Mouse (Mus musculus) heart, adult 2 months (tissue): ENCODE measurements at regions not wholly inside any gene's neighbourhood (a gene's known extent, or its start where the extent isn't known, plus 50 kb on each side); places are given as distances from the start of the nearest gene placed in this dataset.

Source experiments
- DNase-seq, 2 experiments: peaks; one replicate each; pipeline ENCODE4 v3.0.0; 2021
- H3K27ac ChIP-seq: fragments of 200-600 bp; 2 replicates; pipeline ENCODE4 v1.8.1; 2022
- H3K27me3 ChIP-seq: fragments of 200-500 bp; 2 replicates; pipeline ENCODE4 v1.6.1; 2012; ENCODE audit warnings: mild to moderate bottlenecking, low read length, inconsistent platforms, mixed read lengths; ENCODE audit not compliant: control insufficient read depth, insufficient read depth
- H3K36me3 ChIP-seq: fragments of 200-500 bp; 2 replicates; pipeline ENCODE4 v1.6.1; 2012; ENCODE audit warnings: low read length, inconsistent platforms; ENCODE audit not compliant: control insufficient read depth, insufficient read depth
- H3K4me1 ChIP-seq: fragments of 200-500 bp; 2 replicates; pipeline ENCODE4 v1.6.1; 2011; ENCODE audit warnings: low read length; ENCODE audit not compliant: control insufficient read depth, insufficient read depth
- H3K4me3 ChIP-seq: fragments of 200-600 bp; 2 replicates; pipeline ENCODE4 v1.8.1; 2022
- H3K79me2 ChIP-seq: fragments of 200-500 bp; replicated peaks from 2 replicates; pipeline ENCODE4 v1.6.1; 2012; ENCODE audit warnings: mild to moderate bottlenecking, inconsistent platforms, low read length, moderate library complexity, mixed read lengths; ENCODE audit not compliant: control insufficient read depth, insufficient read depth
- H3K9ac ChIP-seq: fragments of 200-500 bp; 2 replicates; pipeline ENCODE4 v1.6.1; 2012; ENCODE audit warnings: low read depth, mild to moderate bottlenecking, control low read depth, inconsistent platforms, low read length, mixed read lengths
- CTCF ChIP-seq: fragments of 200-600 bp; IDR thresholded peaks from 2 replicates; pipeline ENCODE4 v1.8.1; 2022; ENCODE audit warnings: antibody characterized with exemption, mild to moderate bottlenecking, moderate library complexity
- EP300 ChIP-seq: fragments of 200-500 bp; IDR thresholded peaks from 2 replicates; pipeline ENCODE4 v1.6.1; 2011; ENCODE audit warnings: low read depth, low read length, control low read depth; ENCODE audit not compliant: insufficient read depth
- POLR2A ChIP-seq: fragments of 200-500 bp; IDR thresholded peaks from 2 replicates; pipeline ENCODE4 v1.6.1; 2011; ENCODE audit warnings: mild to moderate bottlenecking, low read depth, low read length, control low read depth; ENCODE audit not compliant: insufficient read depth
- WGBS: fragments of 180-500 bp; shearing (Covaris S2); methylation state at CpG from one replicate; pipeline ENCODE4 v1.1.7; 2018; 5-methylcytosine and 5-hydroxymethylcytosine counted together
- intact Hi-C: fragments of 180-260 bp; cut with DNase I; formaldehyde crosslinking; loops from one replicate; pipeline ENCODE4 v1.15.1; 2025

DNA sequence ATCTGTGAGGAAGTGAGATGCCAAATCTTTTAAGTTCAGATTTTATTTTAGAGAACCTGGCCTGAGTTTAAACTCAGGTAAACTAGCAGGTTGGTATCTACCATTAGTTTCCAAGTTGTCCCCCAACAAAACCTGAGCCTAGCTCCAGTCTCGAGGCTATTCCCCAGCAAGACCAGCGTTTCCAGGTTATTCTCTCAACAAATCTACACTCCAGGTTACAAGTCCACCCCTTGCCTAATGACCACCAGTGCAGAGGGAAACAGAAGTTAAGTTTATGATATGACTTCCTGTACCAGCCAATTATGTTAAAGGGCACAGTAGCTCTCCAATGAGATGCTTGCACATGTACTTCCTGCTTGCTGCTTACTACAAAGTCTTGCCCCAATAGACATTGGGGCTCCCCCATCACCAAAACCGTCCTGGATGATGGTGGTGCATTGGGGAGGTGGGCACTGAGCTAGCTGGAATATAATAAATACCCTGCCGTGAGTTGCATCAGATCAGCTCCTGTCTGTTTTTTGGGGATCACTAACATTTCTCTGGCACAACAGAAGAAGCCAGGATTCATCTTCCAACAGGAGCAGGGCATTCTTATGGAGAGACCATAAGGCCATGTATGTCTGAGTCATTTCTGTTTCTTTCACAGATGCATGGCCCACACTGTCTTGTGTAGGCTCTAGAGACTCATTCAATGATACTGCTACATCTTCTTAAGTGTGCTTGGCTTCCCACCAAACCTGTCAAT is 111.2 kb upstream of the Cpsf6 start:
- WGBS = 81% methylated on average over 4 of the region's 4 CpGs
- TF ChIP-seq EP300 (no peak), POLR2A (no peak), CTCF (no peak)
- Histone ChIP-seq H3K4me1 (0 out of 2 replicates have a peak, but pooled peaks cover 3% of the 10 kb centered on the region), H3K27ac (no peak overlapping the region), H3K9ac (no peak overlapping the region), H3K27me3 (no peaks in the 10 kb centered on the region), H3K79me2 (no peaks in the 10 kb centered on the region), H3K4me3 (no peak overlapping the region), H3K36me3 (no peaks in the 10 kb centered on the region)
- no peak for DNase-seq
- intact Hi-C loops = no loop called here

DNA sequence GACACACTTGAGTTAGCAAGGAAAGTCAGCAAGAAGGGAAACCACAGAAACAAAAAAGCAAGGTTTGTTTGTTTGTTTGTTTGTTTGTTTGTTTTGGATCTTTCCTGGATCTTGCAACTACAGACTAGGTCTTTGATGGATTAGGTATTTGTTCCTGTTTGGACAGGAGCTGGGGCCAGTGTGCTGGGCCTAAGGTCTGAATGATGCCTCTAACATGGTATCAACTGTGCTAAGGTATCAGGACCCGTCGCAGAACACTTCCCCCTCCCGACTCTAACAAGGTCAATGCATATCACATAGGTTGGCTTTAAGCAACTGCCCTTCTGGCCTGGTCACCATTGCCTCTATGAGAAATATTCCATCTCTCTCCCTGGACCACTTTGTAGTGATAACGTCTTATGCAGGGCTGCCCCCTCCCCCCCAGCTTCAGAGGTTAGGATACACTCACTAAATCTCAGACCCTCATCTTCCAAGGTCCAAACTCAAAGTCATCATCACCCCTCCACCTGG is 103.3 kb upstream of the Cpsf6 start:
- Histone ChIP-seq H3K9ac (no peak overlapping the region), H3K4me1 (no peaks in the 10 kb centered on the region), H3K4me3 (no peak overlapping the region), H3K27ac (no peak overlapping the region), H3K79me2 (no peaks in the 10 kb centered on the region), H3K36me3 (no peaks in the 10 kb centered on the region), H3K27me3 (no peaks in the 10 kb centered on the region)
- intact Hi-C loops = no loop called here
- TF ChIP-seq CTCF = no peak
- no peak for TF ChIP-seq EP300
- no peak for TF ChIP-seq POLR2A
- no peak for DNase-seq
- WGBS = 93% methylated on average over 4 of the region's 4 CpGs

DNA sequence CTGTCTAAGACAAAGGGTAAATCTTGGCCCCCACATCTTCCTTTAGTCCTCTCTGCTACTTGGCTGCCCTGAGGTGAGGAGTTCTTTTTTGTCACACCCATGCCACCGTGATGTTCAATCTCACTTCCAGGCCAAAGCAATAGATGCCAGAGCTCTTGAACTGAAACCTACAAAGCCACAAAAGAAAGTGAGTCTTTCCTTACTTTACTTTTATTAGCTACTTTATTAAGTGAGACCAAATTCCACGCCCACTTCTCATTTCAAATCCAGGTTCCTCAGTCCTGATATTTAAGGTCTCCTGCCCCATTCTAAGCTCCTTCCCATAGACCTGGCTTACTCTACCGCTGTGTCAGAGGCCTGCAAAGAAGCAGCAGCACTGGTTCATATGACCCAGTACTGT is 102.5 kb upstream of the Cpsf6 start:
- H3K27me3 ChIP-seq = no peaks in the 10 kb centered on the region
- no peak for DNase-seq
- intact Hi-C loops = no loop called here
- no peak overlapping the region for H3K9ac ChIP-seq
- H3K27ac ChIP-seq = no peak overlapping the region
- no peaks in the 10 kb centered on the region for H3K4me1 ChIP-seq
- no peak for TF ChIP-seq CTCF
- TF ChIP-seq POLR2A = no peak
- no peak for TF ChIP-seq EP300
- H3K36me3 ChIP-seq = no peaks in the 10 kb centered on the region
- no peaks in the 10 kb centered on the region for H3K79me2 ChIP-seq
- 88% methylated on average over 3 of the region's 3 CpGs for WGBS
- H3K4me3 ChIP-seq = no peak overlapping the region

DNA sequence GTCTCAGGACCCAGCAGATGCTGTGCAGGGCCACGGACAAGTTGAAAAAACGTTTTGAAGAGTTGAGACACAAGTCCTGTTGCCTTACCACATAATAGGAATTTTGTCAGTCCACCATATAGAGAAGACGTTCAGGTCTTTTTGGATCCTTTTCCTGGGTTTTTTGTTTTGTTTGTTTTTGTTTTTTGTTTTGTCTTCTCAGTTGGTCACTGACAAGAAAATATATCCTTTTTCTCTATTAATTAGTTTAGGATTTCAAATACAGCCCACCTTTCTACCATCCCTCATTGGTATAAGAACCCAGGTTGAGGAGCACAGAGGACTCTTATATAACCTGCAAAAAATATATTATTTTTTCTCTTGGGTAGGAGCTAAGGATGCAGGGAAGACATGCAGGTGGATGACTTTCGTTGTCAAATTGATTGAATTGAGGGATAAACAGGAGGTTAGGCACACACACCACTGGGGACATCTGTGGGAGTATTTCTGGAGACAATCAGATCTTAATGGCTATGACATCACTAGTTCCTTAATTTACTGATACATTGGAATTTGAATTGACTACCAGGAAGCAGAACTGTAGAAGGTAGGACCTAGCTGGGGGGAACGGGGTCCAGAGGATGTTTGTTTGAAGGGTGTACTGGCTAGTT is 101.7 kb upstream of the Cpsf6 start:
- no peak overlapping the region for H3K4me3 ChIP-seq
- H3K79me2 ChIP-seq = no peaks in the 10 kb centered on the region
- H3K9ac ChIP-seq = no peak overlapping the region
- no peak overlapping the region for H3K27ac ChIP-seq
- 72% methylated on average over 5 of the region's 5 CpGs for WGBS
- no peak for DNase-seq
- H3K36me3 ChIP-seq = no peaks in the 10 kb centered on the region
- no peaks in the 10 kb centered on the region for H3K4me1 ChIP-seq
- TF ChIP-seq EP300 (no peak), POLR2A (no peak), CTCF (no peak)
- intact Hi-C loops = no loop called here
- no peaks in the 10 kb centered on the region for H3K27me3 ChIP-seq

DNA sequence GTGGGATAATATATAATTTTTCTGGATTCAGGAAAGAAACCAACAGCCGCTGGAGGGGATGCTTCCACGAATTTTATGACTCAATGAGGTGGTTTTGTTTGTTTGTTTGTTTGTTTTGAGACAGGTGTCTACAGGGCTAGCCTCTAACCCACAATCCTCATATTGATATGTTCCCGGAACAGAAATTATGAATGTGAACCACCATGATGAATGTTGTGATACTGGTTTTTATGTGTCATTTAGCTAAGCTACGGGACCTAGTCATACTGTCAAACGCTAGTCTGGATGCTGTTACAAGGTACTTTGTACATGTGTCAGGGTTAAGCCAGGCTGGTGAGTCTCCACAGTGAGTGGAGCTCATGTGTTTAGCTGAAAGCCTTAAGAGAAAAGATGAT is 100.6 kb upstream of the Cpsf6 start:
- TF ChIP-seq CTCF (no peak), EP300 (no peak), POLR2A (no peak)
- WGBS = 87% methylated on average over 5 of the region's 5 CpGs
- H3K36me3 ChIP-seq = no peaks in the 10 kb centered on the region
- no peak overlapping the region for H3K4me3 ChIP-seq
- H3K27ac ChIP-seq = no peak overlapping the region
- H3K27me3 ChIP-seq = no peaks in the 10 kb centered on the region
- intact Hi-C loops = no loop called here
- H3K79me2 ChIP-seq = no peaks in the 10 kb centered on the region
- no peak for DNase-seq
- H3K4me1 ChIP-seq = no peaks in the 10 kb centered on the region
- H3K9ac ChIP-seq = no peak overlapping the region

DNA sequence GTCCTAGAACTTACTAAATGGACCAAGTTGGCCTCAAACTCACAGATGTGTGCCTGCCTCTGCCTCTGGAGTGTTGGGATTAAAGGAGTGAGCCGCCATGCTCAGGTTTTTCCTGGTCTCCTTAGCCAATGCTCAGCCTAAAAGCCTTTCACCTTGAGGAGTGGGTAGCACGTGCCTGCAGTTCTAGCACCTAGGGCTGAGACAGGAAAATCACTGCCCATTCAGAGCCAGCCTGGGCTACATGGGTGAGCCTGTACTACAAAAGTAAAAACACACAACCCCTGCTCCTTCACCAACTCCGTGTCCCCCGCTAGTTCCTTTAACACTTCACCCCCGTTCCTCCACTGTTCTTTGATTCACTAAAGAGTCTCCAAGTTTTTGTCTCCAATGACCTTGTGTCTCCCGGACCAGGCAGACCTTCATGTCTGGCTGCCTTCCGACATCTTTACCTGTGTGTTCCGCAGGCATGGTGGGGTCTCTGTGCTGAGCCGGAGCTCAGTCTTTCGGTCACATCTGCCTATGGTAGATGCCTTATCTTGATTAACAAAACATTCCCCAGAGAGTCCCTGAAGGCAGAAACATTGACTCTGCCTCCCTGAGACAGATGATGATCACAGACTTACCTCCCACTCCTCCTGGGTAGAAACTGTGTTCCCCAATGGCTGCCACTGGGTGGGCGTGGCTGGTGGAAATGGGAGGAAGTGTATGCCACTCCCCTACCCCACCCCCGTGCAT is 100.1 kb upstream of the Cpsf6 start:
- Histone ChIP-seq H3K36me3 (no peaks in the 10 kb centered on the region), H3K27ac (no peak overlapping the region), H3K27me3 (no peaks in the 10 kb centered on the region), H3K79me2 (no peaks in the 10 kb centered on the region), H3K9ac (no peak overlapping the region), H3K4me3 (no peak overlapping the region), H3K4me1 (no peaks in the 10 kb centered on the region)
- intact Hi-C loops = no loop called here
- no peak for DNase-seq
- TF ChIP-seq EP300 (no peak), CTCF (no peak), POLR2A (no peak)
- 87% methylated on average over 12 of the region's 12 CpGs for whole genome bisulfite sequencing
